Mouse (Mus musculus): ENCODE data around the gene Cux1. TPM values are rescaled to one million over a fixed set of nuclear protein-coding genes. Genes with fewer than 3 reads are reported as not detected.

Cux1 gene
- polyA plus RNA-seq, 1 experiment from 2014 or later, result 130 TPM

DNA sequence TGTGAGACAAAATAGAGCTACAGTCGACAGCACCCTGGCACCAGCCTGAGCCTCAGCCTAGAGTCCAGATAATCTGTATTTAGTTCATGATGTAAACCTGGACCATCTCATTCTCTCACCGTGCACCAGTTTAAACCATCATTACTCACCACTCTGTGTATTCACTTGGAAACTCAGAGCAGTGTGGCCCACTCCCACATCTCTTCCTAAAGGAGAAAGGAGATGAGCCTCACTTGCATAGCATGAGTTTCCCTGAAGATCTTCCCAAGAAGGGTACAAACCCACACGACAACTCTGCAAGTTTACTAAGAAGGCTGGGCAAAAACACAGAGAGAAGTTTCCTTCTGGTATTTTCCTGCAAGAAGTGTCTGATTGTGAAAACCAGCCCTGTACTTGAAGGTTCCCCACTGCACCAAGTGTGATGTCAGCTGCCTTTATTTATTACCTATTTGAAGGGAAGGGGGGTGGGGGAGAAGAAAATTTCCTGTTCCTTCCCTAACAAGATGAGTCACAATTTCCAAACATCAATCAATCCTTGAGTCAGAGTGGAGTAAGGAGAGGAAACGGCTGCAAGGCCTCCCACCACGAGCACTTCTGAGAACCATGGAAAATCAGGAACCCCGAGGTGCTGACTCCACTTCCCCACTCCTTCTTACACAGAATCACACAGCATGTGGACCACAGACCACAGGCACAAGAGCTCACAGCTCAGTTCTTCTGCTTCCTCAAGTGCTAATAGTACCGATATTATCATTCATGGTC, 109.0 kb downstream of the Cux1 start:
- WGBS, result 82% methylated on average over 7 of the region's 7 CpGs
- H3K4me2 ChIP-seq, result no peak overlapping the region
- no peak overlapping the region for H3K27ac ChIP-seq (ENCODE audit: low read depth, low read length)
- no peaks in the 10 kb centered on the region for H3K9me3 ChIP-seq (ENCODE audit: control insufficient read depth, low read length)
- no peak for DNase-seq (ENCODE audit: low spot score, missing footprints)
- H3K4me3 ChIP-seq (ENCODE audit: low read depth, low read length), result no peak overlapping the region
- ATAC-seq (ENCODE audit: low FRiP score), result no peak
- H3K9ac ChIP-seq (ENCODE audit: low read length), result no peak overlapping the region
- no peaks in the 10 kb centered on the region for H3K27me3 ChIP-seq (ENCODE audit: control insufficient read depth, insufficient read depth, low read length)
- no peaks in the 10 kb centered on the region for H3K4me1 ChIP-seq (ENCODE audit: control insufficient read depth, insufficient read depth, low read length)
- no peaks in the 10 kb centered on the region for H3K36me3 ChIP-seq (ENCODE audit: control insufficient read depth, insufficient read depth, low read length)

DNA sequence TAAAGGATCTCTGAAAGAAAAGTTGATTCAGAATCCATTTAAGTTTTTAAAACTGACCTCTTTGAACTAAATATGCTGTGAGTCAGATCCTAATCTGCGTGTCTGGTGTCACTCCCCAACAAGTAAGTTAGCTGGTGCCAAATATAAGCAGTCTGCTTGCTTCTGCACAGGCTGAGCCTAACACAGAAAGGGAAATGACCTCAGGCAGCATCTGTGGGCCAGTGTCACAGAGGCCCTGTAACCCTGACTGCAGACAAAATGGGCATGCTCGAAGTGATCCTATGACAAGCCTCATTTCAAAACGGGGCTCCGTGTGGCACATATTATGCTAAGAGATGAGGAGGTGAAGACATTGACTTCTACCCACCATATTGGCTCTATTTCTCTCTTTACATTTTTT, 110.9 kb downstream of the Cux1 start:
- no peak for DNase-seq (ENCODE audit: low spot score, missing footprints)
- H3K9me3 ChIP-seq (ENCODE audit: control insufficient read depth, low read length), result no peaks in the 10 kb centered on the region
- H3K9ac ChIP-seq (ENCODE audit: low read length), result no peak overlapping the region
- H3K4me1 ChIP-seq (ENCODE audit: control insufficient read depth, insufficient read depth, low read length), result no peaks in the 10 kb centered on the region
- no peaks in the 10 kb centered on the region for H3K36me3 ChIP-seq (ENCODE audit: control insufficient read depth, insufficient read depth, low read length)
- no peak overlapping the region for H3K27ac ChIP-seq (ENCODE audit: low read depth, low read length)
- no peak for ATAC-seq (ENCODE audit: low FRiP score)
- no peaks in the 10 kb centered on the region for H3K27me3 ChIP-seq (ENCODE audit: control insufficient read depth, insufficient read depth, low read length)
- H3K4me3 ChIP-seq (ENCODE audit: low read depth, low read length), result no peak overlapping the region
- no peak overlapping the region for H3K4me2 ChIP-seq
- 93% methylated on average over 4 of the region's 4 CpGs for WGBS

GRCm38 (mm10) chr5:136452681-136453080, 114.6 kb downstream of the Cux1 start:
- ATAC-seq (ENCODE audit: low FRiP score) (no peak), DNase-seq (ENCODE audit: low spot score, missing footprints) (no peak)
- Histone ChIP-seq H3K27me3 (ENCODE audit: control insufficient read depth, insufficient read depth, low read length) (no peaks in the 10 kb centered on the region), H3K27ac (ENCODE audit: low read depth, low read length) (no peak overlapping the region), H3K4me1 (ENCODE audit: control insufficient read depth, insufficient read depth, low read length) (no peaks in the 10 kb centered on the region), H3K4me3 (ENCODE audit: low read depth, low read length) (no peak overlapping the region), H3K9me3 (ENCODE audit: control insufficient read depth, low read length) (no peaks in the 10 kb centered on the region), H3K4me2 (no peak overlapping the region), H3K9ac (ENCODE audit: low read length) (no peak overlapping the region), H3K36me3 (ENCODE audit: control insufficient read depth, insufficient read depth, low read length) (no peaks in the 10 kb centered on the region)
- 94% methylated on average over 3 of the region's 3 CpGs for WGBS

GRCm38 (mm10) chr5:136449801-136450200, 117.5 kb downstream of the Cux1 start:
- no peak overlapping the region for H3K9ac ChIP-seq (ENCODE audit: low read length)
- no peaks in the 10 kb centered on the region for H3K4me1 ChIP-seq (ENCODE audit: control insufficient read depth, insufficient read depth, low read length)
- no peaks in the 10 kb centered on the region for H3K36me3 ChIP-seq (ENCODE audit: control insufficient read depth, insufficient read depth, low read length)
- no peaks in the 10 kb centered on the region for H3K27me3 ChIP-seq (ENCODE audit: control insufficient read depth, insufficient read depth, low read length)
- no peaks in the 10 kb centered on the region for H3K9me3 ChIP-seq (ENCODE audit: control insufficient read depth, low read length)
- no peak overlapping the region for H3K27ac ChIP-seq (ENCODE audit: low read depth, low read length)
- DNase-seq (ENCODE audit: low spot score, missing footprints) (no peak), ATAC-seq (ENCODE audit: low FRiP score) (no peak)
- no peak overlapping the region for H3K4me3 ChIP-seq (ENCODE audit: low read depth, low read length)
- H3K4me2 ChIP-seq, result no peak overlapping the region

DNA sequence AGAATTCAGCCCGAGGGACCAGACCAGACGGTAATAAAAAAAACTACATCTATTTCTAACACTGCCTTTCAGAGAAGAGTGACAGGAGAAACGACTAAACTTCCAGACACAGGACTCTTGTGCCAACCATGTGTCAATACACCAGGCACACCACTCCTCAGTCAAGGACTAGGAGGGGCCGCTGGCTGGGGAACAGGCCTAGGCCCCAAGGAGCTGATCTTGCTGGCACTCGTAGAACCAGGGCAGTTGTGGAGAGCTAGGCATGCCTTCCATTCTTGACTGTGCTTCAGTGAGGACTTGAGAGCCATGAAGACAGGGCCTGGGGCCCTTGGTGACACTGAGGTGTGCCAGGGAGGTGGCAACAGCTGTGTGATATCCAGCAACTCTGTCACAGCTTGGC, 121.3 kb downstream of the Cux1 start:
- Histone ChIP-seq H3K27ac (ENCODE audit: low read depth, low read length) (no peak overlapping the region), H3K9me3 (ENCODE audit: control insufficient read depth, low read length) (no peaks in the 10 kb centered on the region), H3K4me2 (no peak overlapping the region), H3K4me3 (ENCODE audit: low read depth, low read length) (no peak overlapping the region), H3K4me1 (ENCODE audit: control insufficient read depth, insufficient read depth, low read length) (0 out of 2 replicates have a peak, but pooled peaks cover 2% of the 10 kb centered on the region), H3K36me3 (ENCODE audit: control insufficient read depth, insufficient read depth, low read length) (no peaks in the 10 kb centered on the region), H3K27me3 (ENCODE audit: control insufficient read depth, insufficient read depth, low read length) (no peaks in the 10 kb centered on the region), H3K9ac (ENCODE audit: low read length) (no peak overlapping the region)
- DNase-seq (ENCODE audit: low spot score, missing footprints), result no peak
- ATAC-seq (ENCODE audit: low FRiP score), result no peak
- WGBS, result 90% methylated on average over 5 of the region's 5 CpGs

GRCm38 (mm10) chr5:136442238-136443187, 124.8 kb downstream of the Cux1 start:
- no peak overlapping the region for H3K27ac ChIP-seq (ENCODE audit: low read depth, low read length)
- no peak overlapping the region for H3K9ac ChIP-seq (ENCODE audit: low read length)
- WGBS, result 73% methylated on average over 11 of the region's 11 CpGs
- no peak overlapping the region for H3K4me3 ChIP-seq (ENCODE audit: low read depth, low read length)
- DNase-seq (ENCODE audit: low spot score, missing footprints), result peak; percentile 71
- no peaks in the 10 kb centered on the region for H3K36me3 ChIP-seq (ENCODE audit: control insufficient read depth, insufficient read depth, low read length)
- H3K9me3 ChIP-seq (ENCODE audit: control insufficient read depth, low read length), result no peaks in the 10 kb centered on the region
- H3K27me3 ChIP-seq (ENCODE audit: control insufficient read depth, insufficient read depth, low read length), result no peaks in the 10 kb centered on the region
- ATAC-seq (ENCODE audit: low FRiP score), result no peak
- 0 out of 2 replicates have a peak, but pooled peaks cover 2% of the 10 kb centered on the region for H3K4me1 ChIP-seq (ENCODE audit: control insufficient read depth, insufficient read depth, low read length)
- no peak overlapping the region for H3K4me2 ChIP-seq

GRCm38 (mm10) chr5:136429647-136430046, 137.6 kb downstream of the Cux1 start:
- DNase-seq (ENCODE audit: low spot score, missing footprints) (no peak), ATAC-seq (ENCODE audit: low FRiP score) (no peak)
- no peaks in the 10 kb centered on the region for H3K36me3 ChIP-seq (ENCODE audit: control insufficient read depth, insufficient read depth, low read length)
- no peak overlapping the region for H3K4me3 ChIP-seq (ENCODE audit: low read depth, low read length)
- no peak overlapping the region for H3K27ac ChIP-seq (ENCODE audit: low read depth, low read length)
- H3K4me2 ChIP-seq, result no peak overlapping the region
- no peaks in the 10 kb centered on the region for H3K4me1 ChIP-seq (ENCODE audit: control insufficient read depth, insufficient read depth, low read length)
- WGBS, result 74% methylated on average over 4 of the region's 4 CpGs
- H3K27me3 ChIP-seq (ENCODE audit: control insufficient read depth, insufficient read depth, low read length), result no peaks in the 10 kb centered on the region
- no peak overlapping the region for H3K9ac ChIP-seq (ENCODE audit: low read length)
- H3K9me3 ChIP-seq (ENCODE audit: control insufficient read depth, low read length), result no peaks in the 10 kb centered on the region

- Histone ChIP-seq H3K27ac (ENCODE audit: low read depth, low read length) (no peak overlapping the region), H3K4me2 (no peak overlapping the region), H3K4me3 (ENCODE audit: low read depth, low read length) (no peak overlapping the region), H3K9me3 (ENCODE audit: control insufficient read depth, low read length) (no peaks in the 10 kb centered on the region), H3K27me3 (ENCODE audit: control insufficient read depth, insufficient read depth, low read length) (no peaks in the 10 kb centered on the region), H3K4me1 (ENCODE audit: control insufficient read depth, insufficient read depth, low read length) (no peaks in the 10 kb centered on the region), H3K36me3 (ENCODE audit: control insufficient read depth, insufficient read depth, low read length) (no peaks in the 10 kb centered on the region), H3K9ac (ENCODE audit: low read length) (no peak overlapping the region)
- DNase-seq (ENCODE audit: low spot score, missing footprints) (no peak), ATAC-seq (ENCODE audit: low FRiP score) (no peak)
- WGBS, result 73% methylated on average over 6 of the region's 6 CpGs
Observed at GRCm38 (mm10) chr5:136428498-136429060, 138.7 kb downstream of the Cux1 start.

Measured in midbrain, embryonic 11.5 days (tissue).